Mouse (Mus musculus) myocyte (in vitro differentiated cells): ENCODE results near the gene Isyna1.

ENCODE experiments used
- MAX ChIP-seq: IDR thresholded peaks from one replicate; pipeline ENCODE4 v1.6.1; 2011; ENCODE audit warnings: low read depth, mild to moderate bottlenecking, control low read depth
- POLR2A ChIP-seq: IDR thresholded peaks from one replicate; pipeline ENCODE4 v1.6.1; 2011; ENCODE audit warnings: low read depth, mild to moderate bottlenecking, control low read depth, moderate library complexity; ENCODE audit not compliant: insufficient read length
- POLR2AphosphoS2 ChIP-seq: IDR thresholded peaks from one replicate; pipeline ENCODE4 v1.6.1; 2011; ENCODE audit warnings: low read depth, control low read depth; ENCODE audit not compliant: insufficient read length
- SRF ChIP-seq: IDR thresholded peaks from one replicate; pipeline ENCODE4 v1.6.1; 2011; ENCODE audit warnings: low read depth; ENCODE audit not compliant: control insufficient read depth, insufficient read length
- TCF3 ChIP-seq: IDR thresholded peaks from one replicate; pipeline ENCODE4 v1.6.1; 2011; ENCODE audit warnings: low read depth, control low read depth; ENCODE audit not compliant: insufficient read length
- USF1 ChIP-seq: IDR thresholded peaks from one replicate; pipeline ENCODE4 v1.6.1; 2011; ENCODE audit warnings: low read depth, mild to moderate bottlenecking, control low read depth, moderate library complexity

- TF ChIP-seq POLR2A (no peak), TCF3 (no peak), POLR2AphosphoS2 (no peak), USF1 (no peak), SRF (no peak), MAX (no peak)
Measured at GRCm38 (mm10) chr8:70552836-70553235, 41.3 kb upstream of the Isyna1 start.
